Mouse (Mus musculus) erythroblast, embryonic 14.5 days (primary cell): ENCODE data around the gene Zyx. TPM values are rescaled to one million over a fixed set of nuclear protein-coding genes. Genes with fewer than 3 reads are reported as not detected.
A peak's percentile ranks its signal among the peaks of the same experiment; 100 is the strongest.

Experiments used
- H3K27me3 ChIP-seq: 2 replicates; pipeline ENCODE4 v1.6.1; 2012; ENCODE audit warnings: inconsistent platforms; ENCODE audit not compliant: control insufficient read depth
- H3K36me3 ChIP-seq: 2 replicates; pipeline ENCODE4 v1.6.1; 2012; ENCODE audit warnings: mild to moderate bottlenecking, inconsistent platforms; ENCODE audit not compliant: control insufficient read depth
- H3K4me1 ChIP-seq: 2 replicates; pipeline ENCODE4 v1.6.1; 2012; ENCODE audit warnings: inconsistent platforms; ENCODE audit not compliant: control insufficient read depth
- H3K4me3 ChIP-seq: replicated peaks from 2 replicates; pipeline ENCODE3; 2012; ENCODE audit warnings: moderate library complexity, mild to moderate bottlenecking, inconsistent platforms
- H3K9me3 ChIP-seq: 2 replicates; pipeline ENCODE4 v1.6.1; 2012; ENCODE audit warnings: low read length, inconsistent platforms, mixed read lengths; ENCODE audit not compliant: control insufficient read depth
- GATA1 ChIP-seq: IDR thresholded peaks from 2 replicates; pipeline ENCODE4 v1.6.1; 2012; ENCODE audit warnings: low read length, inconsistent platforms, mixed read lengths
- TAL1 ChIP-seq: IDR thresholded peaks from 3 replicates; pipeline ENCODE4 v1.6.1; 2012; ENCODE audit warnings: low read length, inconsistent platforms, mixed read lengths
- polyA plus RNA-seq: library from polyadenylated mRNA; stranded (reverse); fragments of >175 nt; gene quantifications from 2 replicates; pipeline ENCODE4 v1.2.3, GENCODE M21; 2012

Gene Zyx
- polyA plus RNA-seq, 1 experiment = 4.1 TPM

- Histone ChIP-seq H3K4me3 (no peak overlapping the region), H3K36me3 (no peaks in the 10 kb centered on the region; the same call in 1 of the 2 replicates), H3K9me3 (no peaks in the 10 kb centered on the region), H3K27me3 (peaks cover 23% of the 10 kb centered on the region), H3K4me1 (peaks cover 40% of the 10 kb centered on the region)
- no peak for TF ChIP-seq TAL1
- no peak for TF ChIP-seq GATA1
Measured at GRCm38 (mm10) chr6:42348281-42349005, 987 bp upstream of the Zyx start.

- no peak for TF ChIP-seq GATA1
- TF ChIP-seq TAL1 = no peak
Measured at GRCm38 (mm10) chr6:42349006-42349425, 414 bp upstream of the Zyx start.

GRCm38 (mm10) chr6:42350021-42350967 is 864 bp downstream of the Zyx start:
- Histone ChIP-seq H3K4me1 (peaks cover 43% of the 10 kb centered on the region), H3K27me3 (peaks cover 23% of the 10 kb centered on the region), H3K36me3 (peaks cover 3% of the 10 kb centered on the region; the same call in 1 of the 2 replicates), H3K4me3 (peak overlapping the region; percentile 64), H3K9me3 (no peaks in the 10 kb centered on the region)
- no peak for TF ChIP-seq GATA1
- TF ChIP-seq TAL1 = no peak

More at GRCm38 (mm10) chr6:42349006-42349425, 414 bp upstream of the Zyx start:
- H3K9me3 ChIP-seq = no peaks in the 10 kb centered on the region
- H3K27me3 ChIP-seq = peaks cover 23% of the 10 kb centered on the region
- peaks cover 40% of the 10 kb centered on the region for H3K4me1 ChIP-seq
- H3K4me3 ChIP-seq = peak overlapping the region; percentile 64
- H3K36me3 ChIP-seq = no peaks in the 10 kb centered on the region; the same call in 1 of the 2 replicates

- peak overlapping the region; percentile 64 for H3K4me3 ChIP-seq
- no peak for TF ChIP-seq TAL1
- TF ChIP-seq GATA1 = no peak
- peaks cover 43% of the 10 kb centered on the region for H3K4me1 ChIP-seq
- H3K27me3 ChIP-seq = peaks cover 23% of the 10 kb centered on the region
- H3K36me3 ChIP-seq = peaks cover 7% of the 10 kb centered on the region; the same call in 1 of the 2 replicates
- no peaks in the 10 kb centered on the region for H3K9me3 ChIP-seq
Measured at GRCm38 (mm10) chr6:42350968-42351775, 1.7 kb downstream of the Zyx start.

GRCm38 (mm10) chr6:42351776-42352485 is 2.5 kb downstream of the Zyx start:
- Histone ChIP-seq H3K4me3 (no peak overlapping the region), H3K27me3 (peaks cover 23% of the 10 kb centered on the region), H3K9me3 (no peaks in the 10 kb centered on the region), H3K36me3 (peaks cover 10% of the 10 kb centered on the region; the same call in 1 of the 2 replicates), H3K4me1 (peaks cover 43% of the 10 kb centered on the region)
- no peak for TF ChIP-seq GATA1
- no peak for TF ChIP-seq TAL1

- no peaks in the 10 kb centered on the region for H3K9me3 ChIP-seq
- H3K4me3 ChIP-seq = no peak overlapping the region
- H3K4me1 ChIP-seq = peaks cover 43% of the 10 kb centered on the region
- peaks cover 10% of the 10 kb centered on the region; the same call in 1 of the 2 replicates for H3K36me3 ChIP-seq
- peaks cover 23% of the 10 kb centered on the region for H3K27me3 ChIP-seq
- TF ChIP-seq GATA1 (no peak), TAL1 (no peak)
Measured at GRCm38 (mm10) chr6:42352486-42352846, 3.0 kb downstream of the Zyx start.

- H3K9me3 ChIP-seq = no peaks in the 10 kb centered on the region
- no peak for TF ChIP-seq GATA1
- TF ChIP-seq TAL1 = no peak
- peaks cover 23% of the 10 kb centered on the region for H3K27me3 ChIP-seq
- H3K36me3 ChIP-seq = peaks cover 17% of the 10 kb centered on the region
- H3K4me3 ChIP-seq = no peak overlapping the region
- H3K4me1 ChIP-seq = peaks cover 43% of the 10 kb centered on the region
Measured at GRCm38 (mm10) chr6:42353180-42353579, 3.8 kb downstream of the Zyx start.
